Mouse (Mus musculus): ENCODE measurements around the gene Camta1. TPM values are rescaled to one million over a fixed set of nuclear protein-coding genes. Genes with fewer than 3 reads are reported as not detected.

The Camta1 gene
- polyA plus RNA-seq, 1 experiment = 27.1 TPM

DNA sequence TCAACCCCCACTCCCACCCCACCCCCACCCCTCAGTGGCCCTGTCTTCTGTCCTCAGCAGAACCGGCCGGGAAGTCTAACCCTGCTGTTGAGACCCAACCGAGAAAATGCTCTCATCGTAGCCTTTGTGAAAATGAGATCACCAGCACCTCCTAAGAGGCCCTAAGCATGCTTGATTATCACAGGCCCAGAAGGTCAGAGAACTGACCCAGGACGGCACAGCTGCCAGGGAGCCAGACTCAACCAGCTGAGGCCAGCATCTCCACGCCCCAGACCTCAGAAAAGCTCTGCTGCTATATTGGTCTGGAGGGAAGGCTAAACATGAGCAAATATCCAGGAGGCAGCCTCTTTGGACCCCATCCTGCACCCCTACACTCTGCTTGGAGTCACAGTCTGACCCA lies 321.1 kb downstream of the Camta1 start:
- Histone ChIP-seq H3K36me3 (ENCODE audit: control insufficient read depth, insufficient read depth, low read length) (no peaks in the 10 kb centered on the region), H3K4me1 (replicated peaks; ENCODE audit: control insufficient read depth, insufficient read depth, low read length) (no peaks in the 10 kb centered on the region), H3K27ac (ENCODE audit: control insufficient read depth, insufficient read depth, low read length) (no peak overlapping the region), H3K27me3 (ENCODE audit: control insufficient read depth, insufficient read depth, low read length) (no peaks in the 10 kb centered on the region), H3K4me3 (ENCODE audit: control insufficient read depth, insufficient read depth, low read length) (no peak overlapping the region)
- WGBS = 88% methylated on average over 6 of the region's 6 CpGs
- no peak for DNase-seq
- TF ChIP-seq POLR2A (IDR thresholded peaks at IDR 0.05; ENCODE audit: control insufficient read depth, extremely low read depth, insufficient read depth, low read length, poor library complexity) = no peak
- TF ChIP-seq CTCF (IDR thresholded peaks at IDR 0.05; ENCODE audit: borderline replicate concordance, control insufficient read depth, extremely low read depth, insufficient read depth, low read length, poor library complexity) = no peak

DNA sequence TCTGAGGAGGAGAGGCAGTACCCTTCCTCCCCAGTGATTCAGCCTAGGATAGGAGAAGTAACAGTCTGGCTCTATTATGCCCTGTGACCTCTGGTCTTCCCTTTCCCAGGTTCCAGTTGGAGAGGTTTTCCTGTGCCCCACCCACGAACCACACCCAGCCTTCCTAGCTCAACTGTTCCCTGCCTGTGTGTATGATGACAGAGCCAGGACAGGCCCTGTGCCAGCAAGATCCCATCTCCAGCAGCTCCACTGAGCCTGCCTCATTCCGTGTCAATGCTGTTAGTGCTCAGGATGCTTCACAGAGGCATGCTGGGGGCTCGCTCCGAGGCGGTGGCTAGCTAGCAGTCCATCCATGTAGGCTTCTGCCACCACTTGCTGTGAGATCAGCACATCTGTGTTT lies 321.8 kb downstream of the Camta1 start:
- H3K27ac ChIP-seq (ENCODE audit: control insufficient read depth, insufficient read depth, low read length) = no peak overlapping the region
- H3K27me3 ChIP-seq (ENCODE audit: control insufficient read depth, insufficient read depth, low read length) = no peaks in the 10 kb centered on the region
- TF ChIP-seq POLR2A (IDR thresholded peaks at IDR 0.05; ENCODE audit: control insufficient read depth, extremely low read depth, insufficient read depth, low read length, poor library complexity) (no peak), CTCF (IDR thresholded peaks at IDR 0.05; ENCODE audit: borderline replicate concordance, control insufficient read depth, extremely low read depth, insufficient read depth, low read length, poor library complexity) (no peak)
- no peaks in the 10 kb centered on the region for H3K36me3 ChIP-seq (ENCODE audit: control insufficient read depth, insufficient read depth, low read length)
- DNase-seq = no peak
- H3K4me1 ChIP-seq (replicated peaks; ENCODE audit: control insufficient read depth, insufficient read depth, low read length) = no peaks in the 10 kb centered on the region
- 80% methylated on average over 5 of the region's 5 CpGs for WGBS
- no peak overlapping the region for H3K4me3 ChIP-seq (ENCODE audit: control insufficient read depth, insufficient read depth, low read length)

DNA sequence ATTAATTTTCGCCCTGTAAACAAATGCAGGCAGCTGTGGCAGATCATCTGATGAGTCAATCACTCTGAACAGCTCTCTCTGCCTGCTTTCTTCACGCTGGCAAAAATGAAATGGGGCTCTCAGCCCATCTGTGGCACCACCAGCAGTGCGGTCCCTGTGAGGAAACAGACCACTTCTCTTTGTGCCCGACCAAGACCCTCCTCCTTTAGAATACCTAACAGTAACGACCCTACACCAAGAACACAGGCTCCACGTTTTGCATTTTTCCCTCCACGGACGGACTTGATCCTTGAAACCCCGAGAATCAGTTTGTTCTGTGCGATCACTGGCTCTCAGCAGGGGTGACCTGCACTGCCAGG lies 322.5 kb downstream of the Camta1 start:
- Histone ChIP-seq H3K27me3 (ENCODE audit: control insufficient read depth, insufficient read depth, low read length) (no peaks in the 10 kb centered on the region), H3K4me3 (ENCODE audit: control insufficient read depth, insufficient read depth, low read length) (no peak overlapping the region), H3K4me1 (replicated peaks; ENCODE audit: control insufficient read depth, insufficient read depth, low read length) (no peaks in the 10 kb centered on the region), H3K36me3 (ENCODE audit: control insufficient read depth, insufficient read depth, low read length) (no peaks in the 10 kb centered on the region), H3K27ac (ENCODE audit: control insufficient read depth, insufficient read depth, low read length) (no peak overlapping the region)
- TF ChIP-seq CTCF (IDR thresholded peaks at IDR 0.05; ENCODE audit: borderline replicate concordance, control insufficient read depth, extremely low read depth, insufficient read depth, low read length, poor library complexity) (no peak), POLR2A (IDR thresholded peaks at IDR 0.05; ENCODE audit: control insufficient read depth, extremely low read depth, insufficient read depth, low read length, poor library complexity) (no peak)
- WGBS = 76% methylated on average over 10 of the region's 10 CpGs
- no peak for DNase-seq

DNA sequence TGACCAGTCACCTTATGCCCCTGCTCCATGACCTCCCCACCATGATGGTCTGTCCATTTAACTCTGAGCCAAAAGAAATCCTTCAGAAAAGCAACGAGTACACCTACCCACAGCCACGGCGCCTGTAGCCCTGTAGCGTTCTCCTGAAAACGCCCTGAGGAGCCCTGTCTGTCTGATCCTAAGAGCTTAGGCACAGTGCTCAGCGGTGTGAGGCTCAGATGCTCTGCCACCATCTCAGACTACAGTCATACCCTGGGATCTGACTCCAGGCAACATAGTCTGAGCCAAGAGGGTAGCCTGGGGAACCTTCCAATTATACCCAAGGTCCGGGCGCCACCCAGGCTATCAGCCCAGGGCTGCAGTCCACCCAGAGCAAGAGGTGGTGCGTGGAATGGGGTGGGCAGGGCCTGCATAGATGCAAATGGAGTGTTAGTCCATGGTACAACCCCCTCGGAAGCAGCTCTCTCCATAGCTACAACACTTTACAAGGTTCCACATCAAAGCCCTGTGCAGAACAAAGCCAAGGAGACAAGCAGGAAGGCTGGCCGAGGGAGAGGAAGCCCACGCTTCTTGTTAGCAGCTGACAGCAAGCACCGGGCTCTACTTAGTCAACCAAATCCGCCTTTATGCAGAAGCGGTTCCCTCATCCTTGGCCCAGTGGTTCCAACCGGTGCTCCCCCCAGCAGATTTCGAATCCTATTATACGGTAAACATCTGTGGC lies 323.1 kb downstream of the Camta1 start:
- Histone ChIP-seq H3K27me3 (ENCODE audit: control insufficient read depth, insufficient read depth, low read length) (no peaks in the 10 kb centered on the region), H3K4me1 (replicated peaks; ENCODE audit: control insufficient read depth, insufficient read depth, low read length) (no peaks in the 10 kb centered on the region), H3K36me3 (ENCODE audit: control insufficient read depth, insufficient read depth, low read length) (no peaks in the 10 kb centered on the region), H3K27ac (ENCODE audit: control insufficient read depth, insufficient read depth, low read length) (no peak overlapping the region), H3K4me3 (ENCODE audit: control insufficient read depth, insufficient read depth, low read length) (no peak overlapping the region)
- 69% methylated on average over 18 of the region's 18 CpGs for WGBS
- TF ChIP-seq CTCF (IDR thresholded peaks at IDR 0.05; ENCODE audit: borderline replicate concordance, control insufficient read depth, extremely low read depth, insufficient read depth, low read length, poor library complexity) (no peak), POLR2A (IDR thresholded peaks at IDR 0.05; ENCODE audit: control insufficient read depth, extremely low read depth, insufficient read depth, low read length, poor library complexity) (no peak)
- no peak for DNase-seq

GRCm38 (mm10) chr4:151535916-151536450 lies 325.7 kb downstream of the Camta1 start:
- H3K36me3 ChIP-seq (ENCODE audit: control insufficient read depth, insufficient read depth, low read length) = no peaks in the 10 kb centered on the region
- H3K4me1 ChIP-seq (replicated peaks; ENCODE audit: control insufficient read depth, insufficient read depth, low read length) = no peaks in the 10 kb centered on the region
- no peak overlapping the region for H3K4me3 ChIP-seq (ENCODE audit: control insufficient read depth, insufficient read depth, low read length)
- H3K27me3 ChIP-seq (ENCODE audit: control insufficient read depth, insufficient read depth, low read length) = no peaks in the 10 kb centered on the region
- DNase-seq = no peak
- no peak for TF ChIP-seq CTCF (IDR thresholded peaks at IDR 0.05; ENCODE audit: borderline replicate concordance, control insufficient read depth, extremely low read depth, insufficient read depth, low read length, poor library complexity)
- 74% methylated on average over 9 of the region's 9 CpGs for WGBS
- H3K27ac ChIP-seq (ENCODE audit: control insufficient read depth, insufficient read depth, low read length) = no peak overlapping the region

- Histone ChIP-seq H3K4me3 (ENCODE audit: control insufficient read depth, insufficient read depth, low read length) (no peak overlapping the region), H3K4me1 (replicated peaks; ENCODE audit: control insufficient read depth, insufficient read depth, low read length) (no peaks in the 10 kb centered on the region), H3K27me3 (ENCODE audit: control insufficient read depth, insufficient read depth, low read length) (no peaks in the 10 kb centered on the region), H3K27ac (ENCODE audit: control insufficient read depth, insufficient read depth, low read length) (no peak overlapping the region), H3K36me3 (ENCODE audit: control insufficient read depth, insufficient read depth, low read length) (no peaks in the 10 kb centered on the region)
- no peak for DNase-seq
- WGBS = 88% methylated on average over 10 of the region's 10 CpGs
- no peak for TF ChIP-seq POLR2A (IDR thresholded peaks at IDR 0.05; ENCODE audit: control insufficient read depth, extremely low read depth, insufficient read depth, low read length, poor library complexity)
- no peak for TF ChIP-seq CTCF (IDR thresholded peaks at IDR 0.05; ENCODE audit: borderline replicate concordance, control insufficient read depth, extremely low read depth, insufficient read depth, low read length, poor library complexity)
These were observed 328.2 kb downstream of the Camta1 start for GRCm38 (mm10) chr4:151533451-151533850.

DNA sequence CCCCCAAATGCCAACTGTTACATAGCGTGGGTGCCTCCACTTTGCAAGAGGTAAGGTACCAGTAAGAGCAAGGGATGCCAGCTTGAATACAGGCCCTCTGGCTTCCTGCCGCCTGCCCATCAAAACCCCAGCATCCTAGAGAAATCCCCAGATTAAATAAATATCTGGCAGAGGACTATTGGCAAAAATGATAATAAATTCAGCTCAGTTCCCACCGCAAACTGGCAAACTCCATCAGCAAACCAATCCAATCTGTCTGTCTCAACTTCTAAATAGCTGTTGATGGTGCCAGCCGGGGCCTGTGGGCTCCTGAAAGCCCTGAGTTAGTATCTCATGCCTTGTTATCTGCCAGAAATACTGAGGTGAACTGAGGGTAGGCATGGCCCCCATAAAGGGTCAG lies 333.2 kb downstream of the Camta1 start:
- Histone ChIP-seq H3K27me3 (ENCODE audit: control insufficient read depth, insufficient read depth, low read length) (no peaks in the 10 kb centered on the region), H3K27ac (ENCODE audit: control insufficient read depth, insufficient read depth, low read length) (no peak overlapping the region), H3K36me3 (ENCODE audit: control insufficient read depth, insufficient read depth, low read length) (no peaks in the 10 kb centered on the region), H3K4me1 (replicated peaks; ENCODE audit: control insufficient read depth, insufficient read depth, low read length) (no peaks in the 10 kb centered on the region), H3K4me3 (ENCODE audit: control insufficient read depth, insufficient read depth, low read length) (no peak overlapping the region)
- whole genome bisulfite sequencing = 97% methylated on average over 4 of the region's 4 CpGs
- TF ChIP-seq CTCF (IDR thresholded peaks at IDR 0.05; ENCODE audit: borderline replicate concordance, control insufficient read depth, extremely low read depth, insufficient read depth, low read length, poor library complexity) (no peak), POLR2A (IDR thresholded peaks at IDR 0.05; ENCODE audit: control insufficient read depth, extremely low read depth, insufficient read depth, low read length, poor library complexity) (no peak)
- no peak for DNase-seq
